Mouse (Mus musculus) neural tube, embryonic 10.5 days (tissue): ENCODE results near the gene Iqschfp.

ENCODE experiments used
- DNase-seq: peaks from one replicate; pipeline ENCODE4 v3.0.0-alpha.2; 2017; ENCODE audit warnings: low spot score; ENCODE audit errors: extremely low spot score

Iqschfp gene

GRCm38 (mm10) chr3:68632714-68633113 is 740.7 kb downstream of the Iqschfp start:
- DNase-seq = no peak

- DNase-seq = no peak
These were observed 741.5 kb downstream of the Iqschfp start for GRCm38 (mm10) chr3:68633577-68633976.

GRCm38 (mm10) chr3:68637960-68638359 is 745.9 kb downstream of the Iqschfp start:
- no peak for DNase-seq

- no peak for DNase-seq
These were observed 746.7 kb downstream of the Iqschfp start for GRCm38 (mm10) chr3:68638703-68639102.

GRCm38 (mm10) chr3:68642935-68643334 is 750.9 kb downstream of the Iqschfp start:
- DNase-seq = no peak

GRCm38 (mm10) chr3:68646387-68647130 is 754.5 kb downstream of the Iqschfp start:
- no peak for DNase-seq

GRCm38 (mm10) chr3:68647282-68647681 is 755.2 kb downstream of the Iqschfp start:
- no peak for DNase-seq

GRCm38 (mm10) chr3:68650251-68650650 is 758.2 kb downstream of the Iqschfp start:
- DNase-seq = no peak

- no peak for DNase-seq
These were observed 764.7 kb downstream of the Iqschfp start for GRCm38 (mm10) chr3:68656607-68657352.

- DNase-seq = no peak
These were observed 765.7 kb downstream of the Iqschfp start for GRCm38 (mm10) chr3:68657589-68658245.

- DNase-seq = no peak
These were observed 768.0 kb downstream of the Iqschfp start for GRCm38 (mm10) chr3:68659996-68660395.

- no peak for DNase-seq
These were observed 768.5 kb downstream of the Iqschfp start for GRCm38 (mm10) chr3:68660538-68660937.

- DNase-seq = no peak
These were observed 770.4 kb downstream of the Iqschfp start for GRCm38 (mm10) chr3:68662386-68662785.

- no peak for DNase-seq
These were observed 772.3 kb downstream of the Iqschfp start for GRCm38 (mm10) chr3:68664337-68664736.

- DNase-seq = no peak
These were observed 774.3 kb downstream of the Iqschfp start for GRCm38 (mm10) chr3:68666377-68666776.

- DNase-seq = no peak
These were observed 775.8 kb downstream of the Iqschfp start for GRCm38 (mm10) chr3:68667852-68668251.

GRCm38 (mm10) chr3:68669418-68669974 is 777.5 kb downstream of the Iqschfp start:
- DNase-seq = no peak

GRCm38 (mm10) chr3:68674721-68675120 is 782.7 kb downstream of the Iqschfp start:
- DNase-seq = no peak

- no peak for DNase-seq
These were observed 783.3 kb downstream of the Iqschfp start for GRCm38 (mm10) chr3:68675216-68675835.
